Mouse (Mus musculus): ENCODE measurements at regions not wholly inside any gene's neighbourhood (a gene's known extent, or its start where the extent isn't known, plus 50 kb on each side); places are given as distances from the start of the nearest gene placed in this dataset.

GRCm38 (mm10) chr17:84890871-84891599 lies 65.5 kb upstream of the Ppm1b start:
- DNase-seq: no peak

- no peak for DNase-seq
These were observed 63.1 kb upstream of the Ppm1b start for GRCm38 (mm10) chr17:84893273-84894033.

- no peak for DNase-seq
These were observed 61.0 kb upstream of the Ppm1b start for GRCm38 (mm10) chr17:84895526-84895925.

- DNase-seq: no peak
These were observed 60.0 kb upstream of the Ppm1b start for GRCm38 (mm10) chr17:84896572-84896971.

- DNase-seq: no peak
These were observed 58.1 kb upstream of the Ppm1b start for GRCm38 (mm10) chr17:84898407-84898806.

- DNase-seq: no peak
These were observed 52.8 kb upstream of the Ppm1b start for GRCm38 (mm10) chr17:84903625-84904337.
